Mouse (Mus musculus): ENCODE results near the gene Ptprg. TPM values are rescaled to one million over a fixed set of nuclear protein-coding genes. Genes with fewer than 3 reads are reported as not detected.
"Not testable (repeated sequence)": the region's sequence is repeated elsewhere in the genome, so short reads cannot be mapped to it uniquely, and the experiment has no call there.

The Ptprg gene
- polyA plus RNA-seq, 1 experiment from 2014 or later, result 34.4 TPM

- Histone ChIP-seq H3K9ac (no peak overlapping the region), H3K4me1 (no peaks in the 10 kb centered on the region), H3K4me2 (no peak overlapping the region), H3K36me3 (no peaks in the 10 kb centered on the region), H3K27ac (no peak overlapping the region), H3K9me3 (no peaks in the 10 kb centered on the region), H3K4me3 (no peak overlapping the region), H3K27me3 (no peaks in the 10 kb centered on the region)
- 97% methylated on average over 3 of the region's 3 CpGs for WGBS
- no peak for ATAC-seq (ENCODE audit: insufficient number of reproducible peaks, insufficient read depth, low FRiP score, low TSS enrichment, low read depth)
Observed at GRCm38 (mm10) chr14:12046226-12046882, 493.0 kb downstream of the Ptprg start.

GRCm38 (mm10) chr14:12047637-12048036 is 494.3 kb downstream of the Ptprg start:
- no peaks in the 10 kb centered on the region for H3K9me3 ChIP-seq
- ATAC-seq (ENCODE audit: insufficient number of reproducible peaks, insufficient read depth, low FRiP score, low TSS enrichment, low read depth), result no peak
- no peaks in the 10 kb centered on the region for H3K4me1 ChIP-seq
- H3K4me2 ChIP-seq, result no peak overlapping the region
- H3K9ac ChIP-seq, result no peak overlapping the region
- no peak overlapping the region for H3K4me3 ChIP-seq
- H3K27me3 ChIP-seq, result no peaks in the 10 kb centered on the region
- no peak overlapping the region for H3K27ac ChIP-seq
- WGBS, result 93% methylated on average over 4 of the region's 4 CpGs
- H3K36me3 ChIP-seq, result no peaks in the 10 kb centered on the region

DNA sequence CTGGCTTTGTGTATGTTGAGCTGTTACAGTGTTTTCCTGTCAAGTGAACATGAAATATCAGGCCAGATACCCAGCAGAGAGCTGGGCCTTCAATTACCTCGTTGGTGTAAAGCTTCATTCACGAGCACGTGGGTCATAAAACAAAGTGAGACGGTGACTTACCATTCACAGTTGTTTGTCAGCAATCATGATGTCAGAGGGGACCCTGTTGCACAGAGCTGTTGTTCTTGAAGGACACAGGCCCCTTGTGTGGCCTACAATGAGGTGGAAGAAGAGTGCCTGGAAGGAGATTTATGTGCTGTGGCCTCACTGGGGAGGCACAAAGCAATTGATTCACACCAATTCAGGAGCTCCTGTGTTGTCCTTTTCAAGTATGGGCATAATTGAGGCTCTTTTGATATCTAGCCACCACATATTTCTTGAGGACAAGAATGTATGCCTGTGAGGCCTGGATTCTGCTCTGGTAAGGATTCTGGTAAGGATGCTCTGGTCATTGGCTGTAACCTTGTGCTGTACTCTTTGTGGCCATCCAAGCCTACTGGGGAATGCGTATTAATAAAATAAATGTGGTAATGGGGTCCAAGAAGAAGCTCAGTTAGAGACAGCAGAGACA is 503.7 kb downstream of the Ptprg start:
- WGBS, result 57% methylated on average over 5 of the region's 5 CpGs
- no peak overlapping the region for H3K27ac ChIP-seq
- H3K9ac ChIP-seq, result no peak overlapping the region
- no peaks in the 10 kb centered on the region for H3K27me3 ChIP-seq
- H3K4me2 ChIP-seq, result no peak overlapping the region
- ATAC-seq (ENCODE audit: insufficient number of reproducible peaks, insufficient read depth, low FRiP score, low TSS enrichment, low read depth), result no peak
- no peak overlapping the region for H3K4me3 ChIP-seq
- no peaks in the 10 kb centered on the region for H3K36me3 ChIP-seq
- H3K9me3 ChIP-seq, result no peaks in the 10 kb centered on the region
- H3K4me1 ChIP-seq, result no peaks in the 10 kb centered on the region

GRCm38 (mm10) chr14:12057856-12058255 is 504.5 kb downstream of the Ptprg start:
- H3K9ac ChIP-seq, result no peak overlapping the region
- H3K27me3 ChIP-seq, result no peaks in the 10 kb centered on the region
- no peak overlapping the region for H3K4me3 ChIP-seq
- ATAC-seq (ENCODE audit: insufficient number of reproducible peaks, insufficient read depth, low FRiP score, low TSS enrichment, low read depth), result no peak
- no peaks in the 10 kb centered on the region for H3K36me3 ChIP-seq
- no peak overlapping the region for H3K4me2 ChIP-seq
- no peaks in the 10 kb centered on the region for H3K4me1 ChIP-seq
- WGBS, result 76% methylated on average over 2 of the region's 2 CpGs
- H3K9me3 ChIP-seq, result no peaks in the 10 kb centered on the region
- H3K27ac ChIP-seq, result no peak overlapping the region

GRCm38 (mm10) chr14:12059149-12059548 is 505.8 kb downstream of the Ptprg start:
- H3K27me3 ChIP-seq, result no peaks in the 10 kb centered on the region
- 92% methylated on average over 7 of the region's 7 CpGs for WGBS
- no peaks in the 10 kb centered on the region for H3K9me3 ChIP-seq
- H3K36me3 ChIP-seq, result no peaks in the 10 kb centered on the region
- ATAC-seq (ENCODE audit: insufficient number of reproducible peaks, insufficient read depth, low FRiP score, low TSS enrichment, low read depth), result no peak
- no peak overlapping the region for H3K4me2 ChIP-seq
- H3K27ac ChIP-seq, result no peak overlapping the region
- H3K9ac ChIP-seq, result no peak overlapping the region
- H3K4me1 ChIP-seq, result no peaks in the 10 kb centered on the region
- no peak overlapping the region for H3K4me3 ChIP-seq

- not testable (repeated sequence) for H3K9ac ChIP-seq; ATAC-seq (ENCODE audit: insufficient number of reproducible peaks, insufficient read depth, low FRiP score, low TSS enrichment, low read depth); H3K4me3 ChIP-seq; H3K36me3 ChIP-seq; H3K27me3 ChIP-seq; H3K27ac ChIP-seq; H3K9me3 ChIP-seq; H3K4me1 ChIP-seq; H3K4me2 ChIP-seq
- 75% methylated on average over 2 of the region's 2 CpGs for WGBS
Observed at GRCm38 (mm10) chr14:12061313-12061712, 508.0 kb downstream of the Ptprg start.

DNA sequence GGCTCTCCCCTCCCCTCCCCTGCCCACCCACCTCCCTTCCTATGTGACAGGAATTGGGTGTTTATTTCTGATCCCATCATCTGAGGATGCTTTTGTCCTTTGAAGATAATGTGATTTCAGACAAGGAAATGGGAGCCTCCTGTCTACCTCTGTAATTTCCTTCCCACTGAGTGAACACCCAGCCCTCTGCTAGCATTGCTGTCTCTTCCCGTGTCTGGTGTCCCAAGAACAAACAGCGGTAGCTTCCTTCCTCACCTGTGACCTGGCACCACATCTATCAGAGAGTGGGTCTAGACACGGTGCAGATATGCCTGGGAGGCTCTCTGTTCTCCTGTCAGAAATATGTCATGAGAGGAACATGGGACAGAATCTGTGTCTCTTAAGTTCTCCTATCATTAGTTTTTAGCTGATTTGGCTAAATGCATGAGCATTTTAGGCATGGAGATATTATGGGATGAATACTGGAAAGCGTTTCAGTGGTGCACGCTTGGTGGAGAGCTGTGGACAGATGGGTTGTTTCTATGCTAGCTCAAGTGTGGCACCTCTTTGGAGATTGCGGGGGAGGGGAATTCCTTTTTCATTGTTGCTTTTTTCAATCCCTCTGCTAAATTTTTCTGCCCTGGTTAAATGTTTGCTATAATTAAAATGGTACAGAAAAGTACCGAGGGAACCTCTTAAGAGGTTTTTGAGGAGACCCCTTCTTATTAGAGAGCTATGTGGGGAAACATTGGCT is 509.5 kb downstream of the Ptprg start:
- H3K27ac ChIP-seq, result no peak overlapping the region
- no peaks in the 10 kb centered on the region for H3K9me3 ChIP-seq
- no peak overlapping the region for H3K4me3 ChIP-seq
- H3K36me3 ChIP-seq, result no peaks in the 10 kb centered on the region
- H3K9ac ChIP-seq, result no peak overlapping the region
- no peak for ATAC-seq (ENCODE audit: insufficient number of reproducible peaks, insufficient read depth, low FRiP score, low TSS enrichment, low read depth)
- no peaks in the 10 kb centered on the region for H3K4me1 ChIP-seq
- 82% methylated on average over 7 of the region's 7 CpGs for WGBS
- no peak overlapping the region for H3K4me2 ChIP-seq
- H3K27me3 ChIP-seq, result no peaks in the 10 kb centered on the region

- Histone ChIP-seq H3K4me3 (no peak overlapping the region), H3K4me1 (no peaks in the 10 kb centered on the region), H3K27me3 (no peaks in the 10 kb centered on the region), H3K9me3 (no peaks in the 10 kb centered on the region), H3K9ac (no peak overlapping the region), H3K4me2 (no peak overlapping the region), H3K36me3 (no peaks in the 10 kb centered on the region), H3K27ac (no peak overlapping the region)
- no peak for ATAC-seq (ENCODE audit: insufficient number of reproducible peaks, insufficient read depth, low FRiP score, low TSS enrichment, low read depth)
- WGBS, result 88% methylated on average over 1 of the region's 1 CpGs
Observed at GRCm38 (mm10) chr14:12065001-12065400, 511.7 kb downstream of the Ptprg start.

DNA sequence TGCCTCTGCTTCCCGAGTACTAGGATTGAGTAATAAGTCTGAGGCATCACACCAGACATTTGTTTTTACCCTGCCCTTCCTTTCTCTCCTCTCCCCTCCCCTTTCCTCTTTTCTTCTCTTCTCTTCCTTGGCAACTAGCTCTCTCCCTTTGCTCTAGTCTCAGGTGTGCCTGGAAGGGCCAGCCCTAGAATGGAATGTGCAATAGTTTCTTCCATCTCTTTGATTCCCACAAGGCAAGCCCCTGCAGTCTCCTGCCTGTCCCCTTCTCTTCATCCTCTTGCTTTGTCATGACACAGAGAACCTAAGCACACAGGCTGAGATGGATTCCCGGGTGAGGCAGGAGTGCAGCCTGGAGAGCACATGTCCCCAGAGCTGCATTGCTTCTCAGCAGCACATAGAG is 512.4 kb downstream of the Ptprg start:
- WGBS, result 69% methylated on average over 2 of the region's 2 CpGs
- Histone ChIP-seq H3K4me1 (peaks cover 4% of the 10 kb centered on the region; the same call in 1 of the 2 replicates), H3K27me3 (no peaks in the 10 kb centered on the region), H3K36me3 (no peaks in the 10 kb centered on the region), H3K4me3 (no peak overlapping the region), H3K9ac (no peak overlapping the region), H3K9me3 (no peaks in the 10 kb centered on the region), H3K4me2 (no peak overlapping the region), H3K27ac (no peak overlapping the region)
- no peak for ATAC-seq (ENCODE audit: insufficient number of reproducible peaks, insufficient read depth, low FRiP score, low TSS enrichment, low read depth)

- Histone ChIP-seq H3K27me3 (no peaks in the 10 kb centered on the region), H3K4me2 (no peak overlapping the region), H3K9me3 (no peaks in the 10 kb centered on the region), H3K27ac (no peak overlapping the region), H3K4me1 (peaks cover 25% of the 10 kb centered on the region), H3K9ac (no peak overlapping the region), H3K4me3 (no peak overlapping the region), H3K36me3 (no peaks in the 10 kb centered on the region)
- WGBS, result 87% methylated on average over 12 of the region's 12 CpGs
- no peak for ATAC-seq (ENCODE audit: insufficient number of reproducible peaks, insufficient read depth, low FRiP score, low TSS enrichment, low read depth)
Observed at GRCm38 (mm10) chr14:12069707-12070106, 516.4 kb downstream of the Ptprg start.

- WGBS, result 31% methylated on average over 1 of the region's 1 CpGs
- Histone ChIP-seq H3K4me2 (no peak overlapping the region), H3K9ac (no peak overlapping the region), H3K27me3 (no peaks in the 10 kb centered on the region), H3K9me3 (no peaks in the 10 kb centered on the region), H3K27ac (no peak overlapping the region), H3K4me1 (peaks cover 25% of the 10 kb centered on the region), H3K4me3 (no peak overlapping the region), H3K36me3 (no peaks in the 10 kb centered on the region)
- no peak for ATAC-seq (ENCODE audit: insufficient number of reproducible peaks, insufficient read depth, low FRiP score, low TSS enrichment, low read depth)
Observed at GRCm38 (mm10) chr14:12070361-12070760, 517.0 kb downstream of the Ptprg start.

Data from embryonic facial prominence, embryonic 13.5 days (tissue).